Mouse (Mus musculus) spleen, adult 2 months (tissue): ENCODE data around the gene Kirrel3. TPM values are rescaled to one million over a fixed set of nuclear protein-coding genes. Genes with fewer than 3 reads are reported as not detected.

Experiments used
- DNase-seq, 2 experiments: peaks; one replicate each; pipeline versions ENCODE4 v3.0.0 to v3.0.0-alpha.2; 2012 to 2021; ENCODE audit warnings: low spot score in 2 of 2, low read depth in 1 of 2
- H3K27ac ChIP-seq: fragments of 200-500 bp; 2 replicates; pipeline ENCODE4 v1.5.1; 2012; ENCODE audit warnings: low read length, inconsistent platforms; ENCODE audit not compliant: insufficient read depth
- H3K27me3 ChIP-seq: fragments of 200-500 bp; 2 replicates; pipeline ENCODE4 v1.6.1; 2012; ENCODE audit warnings: mild to moderate bottlenecking, moderate library complexity, low read length, inconsistent platforms; ENCODE audit not compliant: control insufficient read depth, insufficient read depth
- H3K36me3 ChIP-seq: fragments of 200-500 bp; 2 replicates; pipeline ENCODE4 v1.6.1; 2012; ENCODE audit warnings: mild to moderate bottlenecking, low read length, inconsistent platforms; ENCODE audit not compliant: control insufficient read depth, insufficient read depth
- H3K4me1 ChIP-seq: fragments of 200-500 bp; 2 replicates; pipeline ENCODE4 v1.6.1; 2011; ENCODE audit warnings: inconsistent platforms; ENCODE audit not compliant: control insufficient read depth, insufficient read depth, insufficient read length
- H3K4me3 ChIP-seq: fragments of 200-500 bp; 2 replicates; pipeline ENCODE4 v1.5.1; 2011; ENCODE audit warnings: mild to moderate bottlenecking, inconsistent platforms; ENCODE audit not compliant: insufficient read depth, insufficient read length; ENCODE audit errors: extremely low read depth
- CTCF ChIP-seq: fragments of 200-500 bp; IDR thresholded peaks from 2 replicates; pipeline ENCODE4 v1.5.1; 2011; ENCODE audit warnings: mild to moderate bottlenecking, inconsistent platforms; ENCODE audit not compliant: insufficient read depth, insufficient read length, insufficient replicate concordance; ENCODE audit errors: extremely low read depth
- POLR2A ChIP-seq: fragments of 200-500 bp; IDR thresholded peaks from 2 replicates; pipeline ENCODE4 v1.6.1; 2011; ENCODE audit warnings: low read depth, low read length, inconsistent platforms
- WGBS: fragments of 180-500 bp; shearing (Covaris S2); methylation state at CpG from one replicate; pipeline ENCODE4 v1.1.7; 2018; 5-methylcytosine and 5-hydroxymethylcytosine counted together
- polyA plus RNA-seq: library from polyadenylated mRNA; depleted of rRNA; stranded (reverse); fragments of >200 nt; gene quantifications from 2 replicates; pipeline ENCODE4 v1.2.3, GENCODE M21; 2012

Kirrel3 gene
- polyA plus RNA-seq, 1 experiment, result 0.23 TPM

DNA sequence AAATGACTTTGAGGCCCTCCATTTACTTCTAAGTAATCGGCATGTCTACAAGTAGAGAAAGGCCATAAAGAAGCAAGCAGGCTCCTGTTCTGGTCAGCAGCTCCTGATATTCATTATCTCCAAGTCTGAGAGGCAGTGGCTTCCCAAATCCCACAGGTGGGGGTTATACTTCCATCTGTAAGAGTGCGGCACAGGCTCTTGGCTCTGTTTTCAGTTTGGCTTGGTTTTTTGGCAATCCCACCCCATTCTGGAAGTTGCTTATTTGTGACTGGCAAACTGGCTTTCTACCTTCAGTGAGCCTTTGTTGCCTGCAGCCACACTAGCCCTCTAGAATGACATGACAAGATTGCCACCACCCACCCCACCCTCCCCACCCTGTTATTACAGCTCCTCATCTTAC, 100.4 kb downstream of the Kirrel3 start:
- no peak for DNase-seq
- H3K27ac ChIP-seq, result no peak overlapping the region
- 58% methylated on average over 2 of the region's 2 CpGs for WGBS
- no peak for TF ChIP-seq POLR2A
- TF ChIP-seq CTCF, result no peak
- H3K4me3 ChIP-seq, result no peak overlapping the region
- H3K27me3 ChIP-seq, result no peaks in the 10 kb centered on the region
- H3K36me3 ChIP-seq, result no peaks in the 10 kb centered on the region
- no peaks in the 10 kb centered on the region for H3K4me1 ChIP-seq

DNA sequence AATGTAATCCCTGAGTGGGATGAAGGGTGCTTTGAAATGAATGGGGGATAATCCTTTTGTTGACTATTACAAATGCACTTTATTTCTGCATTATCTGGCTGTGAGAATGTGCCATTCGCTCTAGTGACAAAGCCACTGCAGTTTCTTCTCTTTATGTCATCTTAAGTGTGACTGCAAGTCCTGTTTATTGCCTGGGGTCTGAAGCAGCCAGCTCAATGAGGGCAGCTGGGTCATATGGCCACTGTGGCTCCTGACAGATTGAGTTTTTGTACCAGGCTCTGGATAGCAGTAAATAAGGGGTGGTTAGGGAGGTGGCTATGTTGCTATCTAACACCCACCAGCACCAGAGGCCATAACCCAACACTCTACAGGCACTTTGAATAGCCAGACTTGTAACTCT, 104.1 kb downstream of the Kirrel3 start:
- H3K27ac ChIP-seq, result no peak overlapping the region
- H3K4me1 ChIP-seq, result no peaks in the 10 kb centered on the region
- WGBS, result 58% methylated on average over 1 of the region's 1 CpGs
- no peaks in the 10 kb centered on the region for H3K27me3 ChIP-seq
- no peak overlapping the region for H3K4me3 ChIP-seq
- TF ChIP-seq CTCF, result no peak
- TF ChIP-seq POLR2A, result no peak
- no peaks in the 10 kb centered on the region for H3K36me3 ChIP-seq
- DNase-seq, result no peak

DNA sequence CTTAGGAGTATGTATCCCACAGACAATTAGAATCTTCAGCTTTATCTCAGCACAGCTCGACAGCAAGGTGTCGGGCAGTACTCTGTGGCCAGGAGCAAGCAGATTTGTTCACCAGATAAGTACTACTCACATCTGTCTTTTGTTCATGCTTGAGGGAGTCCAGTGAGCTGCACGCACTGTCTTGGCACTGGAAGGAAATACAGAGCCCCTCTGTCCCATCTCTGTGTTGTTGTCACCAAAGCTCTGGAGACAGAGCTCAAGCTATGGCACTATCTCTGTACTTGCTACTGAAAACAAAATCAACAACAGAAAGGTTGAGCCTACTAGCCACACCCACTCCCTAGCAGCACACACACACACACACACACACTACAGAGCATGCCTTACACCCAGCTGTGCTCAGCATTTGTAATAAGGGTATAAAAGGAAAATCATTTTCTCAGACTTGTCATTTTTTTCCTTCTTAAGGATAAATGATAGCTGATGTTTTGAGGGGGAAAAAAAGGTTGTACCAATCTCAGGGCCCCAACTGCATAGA, 106.4 kb downstream of the Kirrel3 start:
- Histone ChIP-seq H3K36me3 (no peaks in the 10 kb centered on the region), H3K27ac (no peak overlapping the region), H3K4me1 (no peaks in the 10 kb centered on the region), H3K27me3 (no peaks in the 10 kb centered on the region), H3K4me3 (no peak overlapping the region)
- TF ChIP-seq POLR2A, result no peak
- TF ChIP-seq CTCF, result no peak
- DNase-seq, result no peak
- 60% methylated on average over 3 of the region's 3 CpGs for WGBS

DNA sequence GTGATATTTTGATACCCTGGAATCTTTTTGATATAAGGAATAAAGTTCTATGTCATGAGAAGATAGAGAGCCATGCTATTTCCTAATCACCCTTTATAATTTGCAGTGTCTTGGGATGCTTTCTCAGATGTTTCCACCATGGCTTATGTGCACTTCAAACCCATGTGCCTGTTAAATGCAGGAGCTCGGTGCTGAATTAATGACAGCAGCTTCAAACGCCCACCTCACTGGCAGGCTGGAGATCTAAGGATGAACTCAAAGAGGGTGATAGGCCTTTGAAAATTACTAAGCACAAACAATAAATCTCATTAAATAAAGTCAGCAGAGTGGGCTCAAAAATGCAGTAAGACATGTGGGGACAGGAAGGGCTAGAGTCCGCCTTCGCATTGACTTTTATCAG, 108.2 kb downstream of the Kirrel3 start:
- H3K4me3 ChIP-seq, result no peak overlapping the region
- 79% methylated on average over 4 of the region's 4 CpGs for WGBS
- TF ChIP-seq POLR2A (no peak), CTCF (no peak)

DNA sequence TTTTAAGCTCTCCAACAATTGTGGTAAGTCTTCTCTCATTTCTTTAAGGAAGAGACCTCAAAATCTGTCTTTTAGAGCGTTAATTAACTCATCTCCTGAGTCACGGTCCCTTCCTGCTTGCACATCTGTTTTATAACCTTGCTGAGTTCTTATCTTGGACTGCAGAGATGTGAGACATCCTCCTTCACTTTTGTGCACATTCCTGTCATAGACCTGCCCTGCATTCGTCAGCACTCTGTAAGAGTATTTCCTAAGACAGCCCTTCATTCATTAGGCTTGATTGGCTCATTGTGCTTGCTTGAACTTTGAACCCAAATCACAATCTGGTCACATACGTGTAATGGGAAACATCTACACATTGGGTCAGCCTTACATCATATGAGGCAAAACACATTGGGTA, 114.6 kb downstream of the Kirrel3 start:
- 46% methylated on average over 4 of the region's 4 CpGs for WGBS

More for the DNA sequence above, 108.2 kb downstream of the Kirrel3 start:
- no peaks in the 10 kb centered on the region for H3K27me3 ChIP-seq
- DNase-seq, result no peak
- H3K27ac ChIP-seq, result no peak overlapping the region
- no peaks in the 10 kb centered on the region for H3K4me1 ChIP-seq
- no peaks in the 10 kb centered on the region for H3K36me3 ChIP-seq

DNA sequence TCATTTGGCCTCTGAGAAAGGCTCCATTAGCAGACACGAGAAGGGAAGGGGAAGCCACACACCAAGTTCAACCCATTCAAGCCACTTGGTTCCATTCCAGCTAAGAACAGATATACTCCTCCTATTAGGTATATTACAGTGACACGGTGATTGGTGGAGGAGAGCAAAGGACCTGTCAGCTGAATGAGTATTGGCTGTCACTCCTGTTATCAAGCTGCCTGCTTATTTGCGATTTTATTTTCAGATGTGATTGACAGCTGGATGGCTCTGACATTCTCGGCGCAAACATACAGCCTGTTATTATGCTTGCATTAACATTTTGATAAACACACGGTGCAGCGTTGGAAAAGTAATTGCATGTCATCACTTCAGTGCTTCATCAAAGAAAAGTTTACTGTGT, 118.1 kb downstream of the Kirrel3 start:
- DNase-seq, result no peak
- Histone ChIP-seq H3K27ac (no peak overlapping the region), H3K4me3 (no peak overlapping the region), H3K4me1 (no peaks in the 10 kb centered on the region), H3K36me3 (no peaks in the 10 kb centered on the region), H3K27me3 (no peaks in the 10 kb centered on the region)
- WGBS, result 86% methylated on average over 7 of the region's 7 CpGs
- TF ChIP-seq POLR2A (no peak), CTCF (no peak)

More for the DNA sequence above, 114.6 kb downstream of the Kirrel3 start:
- Histone ChIP-seq H3K4me3 (no peak overlapping the region), H3K27me3 (no peaks in the 10 kb centered on the region), H3K36me3 (no peaks in the 10 kb centered on the region), H3K4me1 (no peaks in the 10 kb centered on the region), H3K27ac (no peak overlapping the region)
- DNase-seq, result no peak
- TF ChIP-seq CTCF, result no peak
- no peak for TF ChIP-seq POLR2A

DNA sequence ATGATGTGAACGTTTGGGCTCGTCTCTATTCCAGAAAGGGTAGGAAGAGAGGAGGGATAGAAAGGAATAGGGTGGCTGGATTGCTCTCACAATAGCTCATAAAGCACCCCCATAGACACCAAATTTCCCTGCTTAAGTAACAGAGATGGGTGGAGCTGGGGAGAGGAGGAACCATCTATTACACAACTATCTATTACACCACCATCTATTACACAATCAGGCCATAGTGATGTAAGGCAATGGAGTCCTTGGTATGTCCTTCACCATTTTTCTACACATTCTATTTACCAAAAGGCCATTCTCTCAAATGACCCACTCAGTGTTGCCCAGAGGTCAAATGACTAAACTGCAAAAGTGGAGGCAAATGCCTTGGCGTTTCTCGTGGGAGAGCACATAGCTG, 119.2 kb downstream of the Kirrel3 start:
- no peak for DNase-seq
- no peak for TF ChIP-seq CTCF
- TF ChIP-seq POLR2A, result no peak
- Histone ChIP-seq H3K36me3 (no peaks in the 10 kb centered on the region), H3K4me3 (no peak overlapping the region), H3K27ac (no peak overlapping the region), H3K27me3 (no peaks in the 10 kb centered on the region), H3K4me1 (no peaks in the 10 kb centered on the region)
- 86% methylated on average over 4 of the region's 4 CpGs for WGBS

DNA sequence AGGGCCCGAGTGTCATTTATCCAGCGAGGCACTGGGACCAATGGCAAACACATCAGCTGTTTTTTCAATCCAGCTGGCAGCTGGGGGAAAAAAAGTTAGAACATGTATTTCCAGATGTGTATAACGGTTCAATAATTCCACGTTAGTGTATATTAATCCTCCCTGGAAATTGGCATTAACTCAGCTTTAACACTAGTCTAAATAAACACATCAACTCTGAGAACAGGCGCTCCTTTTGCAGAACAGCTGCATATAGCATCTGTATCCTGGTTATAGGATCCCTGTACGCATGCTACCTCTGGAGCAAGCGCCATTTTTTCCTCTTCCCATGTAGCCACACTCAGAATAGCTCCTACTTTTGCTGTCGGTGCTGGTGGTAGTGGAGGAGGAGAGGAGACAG, 119.8 kb downstream of the Kirrel3 start:
- Histone ChIP-seq H3K36me3 (no peaks in the 10 kb centered on the region), H3K27ac (no peak overlapping the region), H3K27me3 (no peaks in the 10 kb centered on the region), H3K4me1 (no peaks in the 10 kb centered on the region), H3K4me3 (no peak overlapping the region)
- DNase-seq, result no peak
- 78% methylated on average over 8 of the region's 8 CpGs for WGBS
- TF ChIP-seq CTCF, result no peak
- TF ChIP-seq POLR2A, result no peak
